Mouse (Mus musculus) R1 (cell line): ENCODE measurements around the gene Iqgap2.
A peak's percentile ranks its signal among the peaks of the same experiment; 100 is the strongest.

Source experiments
- DNase-seq: peaks from one replicate; pipeline ENCODE4 v3.0.0-alpha.2; 2018; ENCODE audit warnings: low read depth, low spot score

Gene Iqgap2

GRCm38 (mm10) chr13:95887375-95887774, 4.3 kb downstream of the Iqgap2 start:
- DNase-seq = no peak

- DNase-seq = no peak
These were observed 7.3 kb downstream of the Iqgap2 start for GRCm38 (mm10) chr13:95884455-95884854.

GRCm38 (mm10) chr13:95882001-95882400, 9.7 kb downstream of the Iqgap2 start:
- DNase-seq = no peak

GRCm38 (mm10) chr13:95881427-95881826, 10.3 kb downstream of the Iqgap2 start:
- no peak for DNase-seq

- no peak for DNase-seq
These were observed 11.1 kb downstream of the Iqgap2 start for GRCm38 (mm10) chr13:95880633-95881032.

- DNase-seq = no peak
These were observed 19.7 kb downstream of the Iqgap2 start for GRCm38 (mm10) chr13:95871993-95872392.

- no peak for DNase-seq
These were observed 21.1 kb downstream of the Iqgap2 start for GRCm38 (mm10) chr13:95870626-95871025.

- no peak for DNase-seq
These were observed 22.7 kb downstream of the Iqgap2 start for GRCm38 (mm10) chr13:95868896-95869540.

- no peak for DNase-seq
These were observed 29.5 kb downstream of the Iqgap2 start for GRCm38 (mm10) chr13:95862201-95862600.

GRCm38 (mm10) chr13:95859271-95859670, 32.5 kb downstream of the Iqgap2 start:
- DNase-seq = no peak

- DNase-seq = no peak
These were observed 32.9 kb downstream of the Iqgap2 start for GRCm38 (mm10) chr13:95858866-95859265.

- no peak for DNase-seq
These were observed 36.2 kb downstream of the Iqgap2 start for GRCm38 (mm10) chr13:95855537-95855936.

- peak; percentile 56 for DNase-seq
These were observed 40.1 kb downstream of the Iqgap2 start for GRCm38 (mm10) chr13:95851611-95852010.

GRCm38 (mm10) chr13:95850451-95850850, 41.3 kb downstream of the Iqgap2 start:
- DNase-seq = no peak

- DNase-seq = no peak
These were observed 42.2 kb downstream of the Iqgap2 start for GRCm38 (mm10) chr13:95849501-95850007.

GRCm38 (mm10) chr13:95846364-95846763, 45.4 kb downstream of the Iqgap2 start:
- DNase-seq = peak; percentile 51

GRCm38 (mm10) chr13:95844950-95845349, 46.8 kb downstream of the Iqgap2 start:
- no peak for DNase-seq

GRCm38 (mm10) chr13:95843411-95844026, 48.2 kb downstream of the Iqgap2 start:
- no peak for DNase-seq

- DNase-seq = no peak
These were observed 48.9 kb downstream of the Iqgap2 start for GRCm38 (mm10) chr13:95842803-95843202.

GRCm38 (mm10) chr13:95841946-95842345, 49.8 kb downstream of the Iqgap2 start:
- DNase-seq = no peak

GRCm38 (mm10) chr13:95836944-95837343, 54.8 kb downstream of the Iqgap2 start:
- DNase-seq = no peak

- DNase-seq = no peak
These were observed 58.2 kb downstream of the Iqgap2 start for GRCm38 (mm10) chr13:95833473-95833872.

GRCm38 (mm10) chr13:95832712-95833111, 59.0 kb downstream of the Iqgap2 start:
- peak; percentile 56 for DNase-seq
